Mouse (Mus musculus): ENCODE measurements around the gene Nckap1.

GRCm38 (mm10) chr2:80567411-80567810 lies 13.8 kb downstream of the Nckap1 start:
- no peak for TF ChIP-seq POLR2A (IDR thresholded peaks at IDR 0.05; ENCODE audit: borderline replicate concordance, low read depth, low read length)
- no peak for TF ChIP-seq CTCF (IDR thresholded peaks at IDR 0.05; ENCODE audit: low read depth, low read length)

Data from bone marrow macrophage, adult 2 months (primary cell).